Mouse (Mus musculus): Measurements from ENCODE around the gene St6galnac3. TPM values are rescaled to one million over a fixed set of nuclear protein-coding genes. Genes with fewer than 3 reads are reported as not detected.
"Not testable (repeated sequence)": the region's sequence is repeated elsewhere in the genome, so short reads cannot be mapped to it uniquely, and the experiment has no call there.

St6galnac3 gene
- total RNA-seq, 2 experiments from 2014 or later: 10.7 to 12.7 TPM

- no peak for DNase-seq (ENCODE audit: extremely low spot score in 1 of 2, low spot score in 2 of 2)
- intact Hi-C loops (cut with DNase I): loop anchor here (5.0 kb wide), 1 partner anchor 73 kb away; no protein-coding TSS in a partner anchor
Measured at GRCm38 (mm10) chr3:153414132-153414531, 310.8 kb downstream of the St6galnac3 start.

- intact Hi-C loops (cut with DNase I): no loop called here
- DNase-seq (ENCODE audit: extremely low spot score in 1 of 2, low spot score in 2 of 2): no peak
Measured at GRCm38 (mm10) chr3:153409286-153409685, 315.7 kb downstream of the St6galnac3 start.

DNA sequence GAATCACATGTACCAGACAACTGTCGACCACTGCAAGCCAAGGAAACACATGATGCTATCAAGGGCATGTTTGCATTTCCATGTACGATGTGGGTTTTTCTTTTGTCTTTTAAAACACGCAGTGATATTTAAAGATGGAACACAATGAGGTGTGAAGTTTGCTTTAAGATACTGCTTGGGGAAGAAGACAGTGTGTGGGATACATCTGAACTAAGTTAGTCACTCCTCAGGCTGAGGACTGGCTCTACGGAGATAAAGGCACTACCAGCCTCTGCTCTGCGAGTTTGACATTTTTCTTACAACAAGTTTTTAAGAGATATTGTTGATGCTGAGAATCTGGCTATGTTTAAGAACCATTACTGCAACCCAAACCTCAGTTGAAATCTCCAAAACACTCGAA lies 316.6 kb downstream of the St6galnac3 start:
- intact Hi-C loops (cut with DNase I): no loop called here
- DNase-seq (ENCODE audit: extremely low spot score in 1 of 2, low spot score in 2 of 2): no peak

DNA sequence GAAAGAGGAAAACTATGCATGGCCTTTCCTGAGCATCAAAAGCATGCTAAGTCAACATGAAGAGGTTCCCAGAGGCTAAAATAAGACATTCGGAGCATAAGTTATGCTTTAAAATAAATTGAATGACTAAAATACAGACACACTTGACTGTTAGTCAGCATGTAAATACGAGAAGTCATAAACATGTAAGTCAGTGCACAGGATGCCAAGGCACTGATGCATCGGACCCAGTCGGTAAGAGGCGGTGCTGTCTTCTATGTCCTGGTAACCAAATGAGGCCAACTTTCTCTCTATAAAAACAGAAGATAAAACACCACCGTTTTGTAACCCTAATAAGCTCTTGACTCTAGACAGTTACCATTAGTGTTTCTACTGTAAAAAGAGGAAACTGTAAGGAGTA lies 317.3 kb downstream of the St6galnac3 start:
- intact Hi-C loops (cut with DNase I): no loop called here
- DNase-seq (ENCODE audit: extremely low spot score in 1 of 2, low spot score in 2 of 2): no peak

- DNase-seq (ENCODE audit: extremely low spot score in 1 of 2, low spot score in 2 of 2): no peak
- intact Hi-C loops (cut with DNase I): no loop called here
Measured at GRCm38 (mm10) chr3:153406858-153407257, 318.1 kb downstream of the St6galnac3 start.

DNA sequence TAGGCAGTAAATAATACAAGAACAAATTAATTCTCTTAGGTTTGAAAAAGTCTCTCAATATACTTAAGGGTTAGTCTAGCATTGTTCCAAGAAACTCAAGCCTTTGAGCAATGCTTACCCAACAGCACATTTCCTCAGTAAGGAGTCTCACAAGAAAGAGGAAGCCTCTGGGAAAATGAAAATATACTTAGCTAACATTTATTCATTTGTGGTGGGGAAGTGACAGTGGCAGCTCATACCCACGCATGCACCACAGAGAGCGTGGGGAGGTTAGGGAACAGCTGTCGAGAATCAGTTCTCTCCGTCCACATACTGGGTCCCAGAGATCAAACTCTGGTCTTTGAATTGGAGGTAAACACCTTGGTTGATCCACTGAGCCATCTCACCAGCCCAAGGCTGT lies 318.8 kb downstream of the St6galnac3 start:
- intact Hi-C loops (cut with DNase I): no loop called here
- no peak for DNase-seq (ENCODE audit: extremely low spot score in 1 of 2, low spot score in 2 of 2)

GRCm38 (mm10) chr3:153405643-153406042 lies 319.3 kb downstream of the St6galnac3 start:
- intact Hi-C loops (cut with DNase I): no loop called here

DNA sequence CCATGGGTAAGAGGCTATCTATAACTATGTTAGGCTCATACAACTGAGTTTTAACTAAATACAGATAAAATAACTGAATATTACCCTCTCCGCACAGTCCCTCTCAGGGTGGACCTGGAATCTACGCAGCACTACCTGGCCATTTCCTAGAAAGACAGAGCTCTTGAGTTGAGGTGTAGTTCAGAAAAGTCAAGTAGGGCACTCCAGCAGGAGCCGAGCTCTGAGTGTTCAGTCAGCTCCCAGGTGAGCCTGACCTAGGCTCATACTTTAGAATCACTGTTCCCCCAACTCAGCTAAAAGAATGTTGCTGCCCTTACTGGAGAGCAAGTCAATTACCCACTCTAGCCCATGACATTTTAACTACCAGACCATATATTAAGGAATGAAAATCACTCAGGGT lies 324.7 kb downstream of the St6galnac3 start:
- no peak for DNase-seq (ENCODE audit: extremely low spot score in 1 of 2, low spot score in 2 of 2)
- intact Hi-C loops (cut with DNase I): loop anchor here (5.0 kb wide), 1 partner anchor 167 kb away; no protein-coding TSS in a partner anchor

More at GRCm38 (mm10) chr3:153405643-153406042, 319.3 kb downstream of the St6galnac3 start:
- no peak for DNase-seq (ENCODE audit: extremely low spot score in 1 of 2, low spot score in 2 of 2)

DNA sequence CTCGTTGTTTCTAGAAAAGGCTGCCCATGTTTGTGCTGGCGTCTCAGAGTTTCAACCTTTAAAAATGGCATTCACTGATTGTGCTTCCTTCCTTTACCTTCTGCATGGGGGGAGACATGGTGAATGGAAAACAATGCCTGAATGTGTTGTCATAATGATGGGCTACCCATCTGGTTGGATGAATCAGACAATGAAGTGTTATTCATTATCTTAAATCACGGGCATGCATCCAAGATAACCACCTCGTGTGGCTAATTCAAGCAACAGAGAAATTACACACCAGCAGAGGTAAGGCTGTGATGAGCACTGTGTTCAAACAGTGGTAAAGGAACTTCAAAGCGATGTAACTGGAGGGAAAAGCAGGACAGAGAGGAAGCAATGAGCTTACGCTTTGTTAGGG lies 325.4 kb downstream of the St6galnac3 start:
- intact Hi-C loops (cut with DNase I): loop anchor here (10.0 kb wide), 1 partner anchor 255 kb away; no protein-coding TSS in a partner anchor
- DNase-seq (ENCODE audit: extremely low spot score in 1 of 2, low spot score in 2 of 2): no peak

GRCm38 (mm10) chr3:153397726-153398125 lies 327.2 kb downstream of the St6galnac3 start:
- DNase-seq (ENCODE audit: extremely low spot score in 1 of 2, low spot score in 2 of 2): no peak
- intact Hi-C loops (cut with DNase I): loop anchor here (10.0 kb wide), 1 partner anchor 257 kb away; no protein-coding TSS in a partner anchor

DNA sequence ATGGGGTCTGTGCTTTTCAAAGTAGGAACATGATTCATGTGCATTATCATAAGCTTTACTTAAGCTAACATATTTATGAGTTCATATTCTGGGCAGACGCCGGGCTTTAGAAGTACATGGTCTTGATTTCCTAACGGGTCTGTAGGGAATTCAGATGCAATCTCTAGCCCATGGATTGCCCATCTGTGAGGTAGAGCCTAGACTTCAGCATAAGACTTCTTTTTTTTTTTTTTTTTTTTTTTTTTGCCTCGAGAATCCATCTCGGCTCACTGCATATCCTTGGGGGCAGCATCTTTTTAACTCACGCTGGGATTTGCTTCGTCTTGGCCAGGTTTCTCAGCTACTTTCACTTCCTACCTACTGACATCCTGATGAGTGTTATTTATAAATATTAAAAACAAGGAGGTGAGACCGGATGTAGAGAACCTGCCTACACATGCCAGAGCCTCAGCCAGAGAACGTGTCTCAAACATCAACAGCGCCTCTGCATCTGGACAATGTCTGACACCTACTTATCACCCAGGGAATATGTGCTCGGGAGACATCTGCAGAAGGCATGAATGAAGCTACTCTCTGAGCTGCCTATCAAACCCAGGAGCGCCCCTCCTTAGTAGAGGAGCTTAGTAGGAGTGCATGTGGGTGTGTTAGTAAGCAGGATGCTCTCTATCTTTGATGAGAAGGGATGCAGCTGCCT lies 328.5 kb downstream of the St6galnac3 start:
- no peak for DNase-seq (ENCODE audit: extremely low spot score in 1 of 2, low spot score in 2 of 2)
- intact Hi-C loops (cut with DNase I): loop anchor here (10.0 kb wide), 1 partner anchor 258 kb away; no protein-coding TSS in a partner anchor

DNA sequence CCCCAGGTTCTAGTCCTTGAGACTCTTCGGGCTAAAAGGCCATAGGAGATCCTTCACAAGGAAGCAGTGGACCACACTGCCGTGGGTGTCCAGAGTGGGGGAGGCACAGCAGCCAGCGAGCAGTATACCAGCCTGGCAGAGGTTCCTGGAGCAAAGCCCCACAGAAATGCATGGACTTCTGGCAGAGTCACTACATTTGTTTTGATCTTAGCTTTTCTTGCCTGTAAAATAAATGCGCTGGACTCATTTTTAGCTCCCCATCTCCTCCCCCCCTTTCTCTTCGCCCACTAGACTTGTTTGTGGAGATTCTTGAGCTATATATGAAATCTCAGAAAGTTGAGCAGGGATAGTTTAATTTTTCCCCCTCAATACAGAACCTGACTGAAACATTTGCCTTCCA lies 329.6 kb downstream of the St6galnac3 start:
- DNase-seq (ENCODE audit: extremely low spot score in 1 of 2, low spot score in 2 of 2): no peak
- intact Hi-C loops (cut with DNase I): loop anchor here (10.0 kb wide), 1 partner anchor 259 kb away; no protein-coding TSS in a partner anchor

DNA sequence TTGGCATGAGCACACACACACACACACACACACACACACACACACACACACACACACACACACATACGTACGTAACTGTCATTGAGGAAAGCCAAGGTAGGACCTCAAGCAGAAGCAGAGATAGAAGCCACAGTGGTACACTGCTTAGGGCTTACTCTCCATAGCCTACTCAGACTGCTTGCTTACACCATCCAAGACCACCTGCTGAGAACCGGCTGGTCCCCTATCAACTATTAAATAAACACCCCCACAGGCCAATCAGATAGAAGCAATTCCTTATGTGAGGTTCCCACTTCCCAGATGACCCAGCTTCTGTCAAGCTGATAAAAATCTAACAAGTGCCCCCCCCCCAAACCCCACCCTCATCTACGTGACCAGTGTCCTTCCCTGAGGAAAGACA lies 330.2 kb downstream of the St6galnac3 start:
- intact Hi-C loops (cut with DNase I): loop anchor here (10.0 kb wide), 1 partner anchor 260 kb away; no protein-coding TSS in a partner anchor
- no peak for DNase-seq (ENCODE audit: extremely low spot score in 1 of 2, low spot score in 2 of 2)

DNA sequence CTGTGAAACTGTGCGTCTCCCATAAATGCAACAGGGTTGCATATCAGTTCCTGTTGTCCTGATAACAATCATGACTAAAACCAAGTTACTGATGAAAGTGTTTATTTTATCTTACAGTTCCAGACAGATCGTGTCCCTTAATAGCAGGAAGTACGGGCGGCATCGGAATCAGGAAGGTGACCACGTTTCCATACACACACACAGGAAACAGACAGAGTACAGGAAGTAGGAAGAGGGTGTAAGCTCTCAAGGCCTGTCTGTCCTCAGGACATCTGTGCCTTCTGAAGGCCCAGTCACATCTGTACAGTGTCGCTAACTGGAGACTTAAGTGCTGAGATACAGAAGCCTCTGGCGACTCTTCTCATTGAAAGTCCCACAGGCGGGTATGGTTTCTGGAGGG lies 330.8 kb downstream of the St6galnac3 start:
- DNase-seq (ENCODE audit: extremely low spot score in 1 of 2, low spot score in 2 of 2): no peak
- intact Hi-C loops (cut with DNase I): loop anchor here (10.0 kb wide), 1 partner anchor 261 kb away; no protein-coding TSS in a partner anchor

- intact Hi-C loops (cut with DNase I): loop anchor here (10.0 kb wide), 1 partner anchor 263 kb away; no protein-coding TSS in a partner anchor
- DNase-seq (ENCODE audit: extremely low spot score in 1 of 2, low spot score in 2 of 2): not testable (repeated sequence)
Measured at GRCm38 (mm10) chr3:153391451-153391850, 333.5 kb downstream of the St6galnac3 start.

- intact Hi-C loops (cut with DNase I); DNase-seq (ENCODE audit: extremely low spot score in 1 of 2, low spot score in 2 of 2): not testable (repeated sequence)
Measured at GRCm38 (mm10) chr3:153384651-153385050, 340.3 kb downstream of the St6galnac3 start.

- intact Hi-C loops (cut with DNase I): no loop called here
- DNase-seq (ENCODE audit: extremely low spot score in 1 of 2, low spot score in 2 of 2): no peak
Measured at GRCm38 (mm10) chr3:153383656-153384055, 341.3 kb downstream of the St6galnac3 start.

- intact Hi-C loops (cut with DNase I): no loop called here
- no peak for DNase-seq (ENCODE audit: extremely low spot score in 1 of 2, low spot score in 2 of 2)
Measured at GRCm38 (mm10) chr3:153365057-153365755, 359.8 kb downstream of the St6galnac3 start.

DNA sequence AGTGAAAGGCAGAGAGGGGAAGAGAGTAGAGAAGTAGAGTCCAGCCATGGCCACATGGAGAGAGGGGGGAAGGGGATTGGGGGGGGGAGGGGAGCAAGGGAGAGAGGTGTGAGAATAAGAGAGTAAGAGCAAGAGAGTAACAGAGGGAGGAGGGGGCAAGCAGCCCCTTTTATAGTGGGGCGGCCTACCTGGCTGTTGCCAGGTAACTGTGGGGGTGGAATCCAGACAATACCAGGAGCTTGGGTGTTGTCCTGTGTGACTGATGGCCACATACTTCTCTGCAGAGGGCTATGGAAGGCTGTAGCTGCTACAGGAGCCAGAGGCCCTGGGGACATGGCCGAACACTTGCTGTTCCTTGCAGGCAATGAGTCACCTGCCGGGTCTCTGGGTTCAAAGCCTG lies 360.6 kb downstream of the St6galnac3 start:
- no peak for DNase-seq (ENCODE audit: extremely low spot score in 1 of 2, low spot score in 2 of 2)

GRCm38 (mm10) chr3:153359966-153360365 lies 365.0 kb downstream of the St6galnac3 start:
- intact Hi-C loops (cut with DNase I): no loop called here

More for the DNA sequence above, 360.6 kb downstream of the St6galnac3 start:
- intact Hi-C loops (cut with DNase I): no loop called here

More at GRCm38 (mm10) chr3:153359966-153360365, 365.0 kb downstream of the St6galnac3 start:
- no peak for DNase-seq (ENCODE audit: extremely low spot score in 1 of 2, low spot score in 2 of 2)
